Mouse (Mus musculus): ENCODE measurements around the gene Ephb2.

Ephb2 gene

GRCm38 (mm10) chr4:136756486-136756885 is 79.3 kb downstream of the Ephb2 start:
- no peak for DNase-seq

DNA sequence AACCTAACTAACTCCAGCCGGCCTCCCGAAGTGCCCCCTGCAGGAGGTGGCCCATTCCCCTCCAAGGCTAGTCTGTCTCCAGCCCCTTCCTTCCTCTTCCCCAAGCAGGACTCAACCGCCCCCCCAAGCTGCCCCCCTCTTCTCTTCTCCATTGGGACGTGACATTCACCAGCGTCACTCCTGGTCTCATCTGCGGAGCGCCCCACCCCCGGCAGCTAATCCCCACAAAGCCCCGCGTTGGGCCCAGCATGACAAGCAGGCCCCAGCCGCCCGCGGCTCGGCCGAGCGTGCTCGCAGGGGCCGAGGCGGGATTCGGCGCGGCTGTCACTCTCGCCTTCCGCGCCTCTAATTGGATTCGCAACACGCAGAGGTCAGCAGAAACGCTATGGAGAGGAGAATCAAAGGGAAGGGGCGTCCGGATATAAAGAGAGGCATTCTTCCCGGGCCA is 80.4 kb downstream of the Ephb2 start:
- DNase-seq: no peak

GRCm38 (mm10) chr4:136754256-136754655 is 81.5 kb downstream of the Ephb2 start:
- DNase-seq: no peak

- no peak for DNase-seq
Observed at GRCm38 (mm10) chr4:136751355-136752020, 84.3 kb downstream of the Ephb2 start.

DNA sequence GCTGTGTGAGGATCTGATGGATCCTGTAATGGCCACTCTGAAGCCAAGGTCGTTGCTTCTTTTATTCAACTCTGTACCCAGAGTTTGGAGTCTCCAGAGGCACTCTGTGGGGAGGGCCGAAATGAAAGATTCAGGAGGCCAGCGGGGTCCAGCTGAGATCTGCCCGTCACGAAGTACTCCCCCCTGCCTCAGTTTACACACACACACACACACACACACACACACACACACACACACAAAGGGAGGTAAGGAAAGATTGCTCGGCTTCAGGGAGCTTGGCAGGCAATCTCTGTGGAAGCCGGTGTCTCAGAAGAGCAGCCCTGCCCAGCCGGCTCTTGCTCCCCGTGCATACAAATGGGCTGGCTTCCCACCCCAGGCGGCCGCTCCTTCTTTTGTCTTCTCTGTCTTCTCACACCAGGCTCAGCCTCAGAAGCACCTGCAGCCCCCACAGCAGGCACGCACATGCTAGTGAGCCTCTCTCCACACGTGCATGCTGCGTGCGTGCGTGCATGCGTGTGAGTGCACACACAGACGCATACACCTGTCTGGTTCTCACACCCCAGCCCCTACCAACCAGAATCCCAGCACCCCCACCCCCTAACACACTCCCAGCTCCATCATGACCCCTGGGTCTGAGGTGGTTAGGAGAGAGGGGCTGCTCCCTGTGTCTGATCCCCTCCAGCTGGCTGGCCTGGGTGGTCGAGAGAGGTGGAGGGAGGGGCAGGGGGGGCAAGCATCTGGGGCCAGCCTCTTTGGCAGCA is 85.0 kb downstream of the Ephb2 start:
- DNase-seq: no peak

DNA sequence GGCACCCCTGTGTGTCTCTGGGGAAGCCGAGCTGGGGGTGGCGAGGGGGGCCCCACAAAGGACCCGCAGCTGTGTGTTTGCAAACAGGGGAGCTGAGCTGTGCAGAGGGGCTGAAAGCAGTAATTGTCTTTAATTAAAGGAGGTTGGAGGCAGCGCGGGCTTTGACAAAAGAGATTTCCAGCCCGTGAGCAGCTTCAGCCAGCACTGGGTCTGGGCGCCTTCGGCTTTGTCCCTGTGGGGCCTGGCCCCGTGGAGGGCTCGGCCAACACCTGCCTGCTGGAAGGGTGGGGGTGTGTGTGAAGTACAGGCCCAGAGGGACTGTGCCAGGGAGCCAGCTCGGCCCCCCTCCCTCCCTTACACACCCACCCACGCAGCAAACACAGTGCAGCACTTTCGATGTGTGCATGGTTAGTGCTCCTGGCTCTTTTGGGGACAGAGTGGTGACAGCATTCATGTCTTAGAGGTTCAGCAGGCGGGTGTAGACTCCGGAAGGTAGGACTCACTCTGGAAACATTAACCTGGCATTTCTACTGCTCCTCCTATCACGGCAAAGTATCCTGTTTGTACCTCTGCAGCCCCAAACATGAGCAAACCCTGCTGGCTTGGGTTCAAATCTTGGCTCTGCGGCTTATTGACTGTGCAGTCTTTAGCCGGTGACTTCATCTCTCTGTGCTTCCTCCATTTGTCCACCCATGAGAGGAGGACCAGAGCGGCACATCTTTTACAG is 85.8 kb downstream of the Ephb2 start:
- DNase-seq: no peak

DNA sequence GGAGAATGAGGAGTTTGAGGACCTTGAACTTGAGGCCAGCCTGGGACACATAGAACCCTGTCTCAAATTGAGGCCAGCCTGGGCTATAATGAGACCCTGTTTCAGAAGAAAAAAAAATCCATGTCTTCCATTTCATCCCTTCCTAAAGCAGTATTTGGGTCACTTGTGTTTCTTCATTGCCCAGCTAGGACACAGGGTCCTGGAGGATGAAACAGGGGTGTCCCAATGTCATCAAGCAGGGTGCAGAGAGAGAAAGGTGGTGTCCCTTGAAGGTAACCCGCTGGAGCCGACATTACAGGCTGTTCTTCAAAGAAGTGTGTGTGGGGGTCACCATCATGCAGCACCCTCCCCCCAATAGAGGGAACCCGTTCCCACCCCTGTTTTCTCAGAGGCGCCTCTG is 86.4 kb downstream of the Ephb2 start:
- no peak for DNase-seq

DNA sequence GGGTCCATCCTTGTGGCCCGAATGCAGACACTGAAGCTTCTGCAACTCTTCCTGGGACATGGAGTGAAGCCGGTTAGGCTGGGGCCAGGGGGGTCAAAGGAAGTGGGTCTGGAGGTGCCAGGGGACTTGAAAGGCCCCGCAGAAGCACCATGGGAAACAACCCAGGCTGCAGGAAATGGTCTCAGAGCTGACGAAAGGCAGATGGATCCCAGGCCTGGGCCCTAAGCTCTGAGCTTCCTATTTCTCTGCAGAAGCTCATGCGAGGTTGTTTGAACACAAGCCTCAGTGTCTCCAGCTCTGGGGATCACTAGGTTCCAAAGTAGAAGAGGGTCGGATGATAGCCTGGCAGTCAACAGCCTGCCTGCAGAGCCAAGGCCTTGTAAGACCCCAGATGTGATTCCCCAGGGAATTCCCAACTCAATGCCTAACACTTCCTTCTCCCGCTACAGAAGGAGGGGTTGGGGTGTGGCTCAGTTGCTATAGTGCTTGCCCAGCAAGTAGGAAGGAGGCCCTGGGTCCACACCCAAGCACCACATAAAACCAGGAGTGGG is 86.9 kb downstream of the Ephb2 start:
- DNase-seq: no peak

DNA sequence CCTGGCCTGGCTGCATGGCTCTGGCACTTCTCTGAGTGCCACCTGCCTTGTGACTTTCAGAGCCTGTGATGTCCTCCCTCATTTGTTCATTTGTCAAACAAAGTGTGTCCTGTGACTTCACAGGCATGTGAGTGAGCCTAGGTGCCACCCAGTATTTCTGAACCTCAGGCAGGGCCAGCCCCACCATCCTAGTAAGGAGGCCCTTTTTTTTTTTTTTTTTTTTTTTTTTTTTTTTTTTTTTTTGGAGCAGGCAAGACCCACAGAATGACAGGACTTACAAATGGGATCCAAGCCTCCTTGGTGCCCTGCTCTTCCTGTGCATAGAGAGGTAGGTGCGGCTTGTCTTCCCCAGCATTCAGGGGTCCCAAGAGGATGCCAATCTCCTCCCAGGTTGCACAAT is 89.3 kb downstream of the Ephb2 start:
- DNase-seq: no peak

DNA sequence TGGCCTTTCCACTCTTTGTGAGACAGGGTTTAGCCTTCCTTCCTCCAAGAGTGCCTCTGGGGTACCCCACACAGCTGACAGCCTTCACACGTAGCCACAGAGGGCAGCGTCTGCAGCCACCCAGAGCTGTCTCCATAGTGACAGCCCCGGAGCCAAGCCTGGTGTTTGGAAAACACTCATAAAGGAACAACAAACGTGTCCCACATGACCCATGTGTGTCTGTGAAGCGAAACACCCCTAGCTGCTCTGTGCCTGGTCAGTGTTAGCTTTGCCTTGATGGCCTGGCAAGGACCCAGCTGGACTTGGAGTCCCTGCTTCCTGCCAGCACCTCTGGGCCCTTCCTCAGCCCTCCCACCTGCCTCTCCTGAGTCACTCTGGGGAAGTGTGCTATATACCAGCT is 93.1 kb downstream of the Ephb2 start:
- peak; percentile 34 for DNase-seq

- no peak for DNase-seq
Observed at GRCm38 (mm10) chr4:136741840-136742239, 93.9 kb downstream of the Ephb2 start.

DNA sequence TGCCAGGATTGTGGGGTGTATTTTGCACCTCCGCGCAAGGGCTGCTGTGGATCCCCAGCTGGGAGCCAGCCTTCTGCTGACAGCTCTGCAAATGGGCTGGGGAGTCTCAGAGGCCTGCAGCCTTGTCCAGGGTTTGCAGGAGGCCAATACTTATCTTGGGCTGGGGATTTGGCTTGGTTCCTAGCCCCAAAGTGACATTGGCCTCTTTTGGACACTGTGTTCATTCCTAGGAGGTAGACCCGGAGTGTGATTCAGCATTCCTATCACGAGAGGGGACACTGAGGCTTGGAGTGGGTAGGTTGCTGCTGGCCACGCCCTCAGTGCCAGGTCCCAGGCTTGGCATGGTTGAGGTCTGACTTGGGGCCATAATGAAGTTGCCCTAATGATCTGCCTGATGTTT is 94.8 kb downstream of the Ephb2 start:
- no peak for DNase-seq

DNA sequence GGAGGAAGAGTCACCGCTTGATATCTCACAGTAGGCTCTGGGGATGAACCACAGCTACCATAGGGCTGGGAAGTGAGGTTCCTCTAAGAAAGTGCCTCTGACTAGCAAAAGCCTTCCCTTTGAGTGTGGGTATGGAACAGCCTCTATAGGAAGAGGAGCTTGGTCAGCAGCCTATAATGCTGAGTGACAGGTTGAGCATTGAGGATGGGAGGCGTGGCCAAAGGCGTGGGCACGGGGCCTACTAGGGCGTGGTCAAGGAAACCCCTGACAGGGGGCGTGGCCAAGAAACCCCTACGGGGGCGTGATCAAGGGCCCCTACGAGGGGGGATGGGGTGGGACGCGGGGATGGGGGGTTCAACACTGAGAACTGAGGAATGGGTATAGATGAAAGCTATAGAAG is 96.6 kb downstream of the Ephb2 start:
- DNase-seq: no peak

DNA sequence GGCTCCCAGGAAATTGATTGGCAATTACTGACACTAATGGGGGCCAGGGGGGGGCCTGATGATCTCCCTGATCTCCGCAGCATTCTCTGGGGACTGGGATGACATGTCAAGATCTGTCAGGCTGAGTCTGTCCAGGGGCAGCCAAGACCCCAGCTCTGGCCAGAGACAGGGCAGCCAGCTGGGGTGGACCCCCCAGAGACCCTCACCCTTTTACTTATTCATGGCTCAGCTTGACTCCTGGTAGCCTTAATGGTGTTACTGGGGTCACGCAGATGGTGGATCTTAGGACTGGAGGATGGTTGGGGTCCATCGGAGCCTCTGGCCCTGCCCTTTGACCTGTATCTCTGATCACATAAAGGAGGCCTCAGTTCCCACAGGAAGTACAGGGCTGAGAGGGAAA is 97.5 kb downstream of the Ephb2 start:
- DNase-seq: no peak

DNA sequence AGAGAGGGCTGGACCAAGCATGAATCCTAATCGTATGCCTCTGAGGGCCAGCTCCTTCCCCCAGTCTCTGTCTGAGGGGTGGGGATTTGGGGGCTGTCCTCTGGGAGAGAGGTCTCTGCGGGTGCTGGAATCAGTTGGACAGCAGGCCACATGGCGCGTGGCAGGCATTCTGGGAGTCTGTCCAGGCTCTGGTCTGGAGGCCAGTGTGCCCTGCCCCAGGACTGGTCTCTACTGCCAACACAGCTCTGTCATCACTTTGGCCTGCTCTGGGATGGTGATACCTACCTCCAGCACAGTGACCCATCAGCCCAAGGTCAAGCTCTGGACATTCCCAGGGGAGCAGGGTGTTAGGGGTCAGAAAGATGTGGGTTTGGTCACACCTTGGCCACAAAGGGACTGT is 99.9 kb downstream of the Ephb2 start:
- no peak for DNase-seq

DNA sequence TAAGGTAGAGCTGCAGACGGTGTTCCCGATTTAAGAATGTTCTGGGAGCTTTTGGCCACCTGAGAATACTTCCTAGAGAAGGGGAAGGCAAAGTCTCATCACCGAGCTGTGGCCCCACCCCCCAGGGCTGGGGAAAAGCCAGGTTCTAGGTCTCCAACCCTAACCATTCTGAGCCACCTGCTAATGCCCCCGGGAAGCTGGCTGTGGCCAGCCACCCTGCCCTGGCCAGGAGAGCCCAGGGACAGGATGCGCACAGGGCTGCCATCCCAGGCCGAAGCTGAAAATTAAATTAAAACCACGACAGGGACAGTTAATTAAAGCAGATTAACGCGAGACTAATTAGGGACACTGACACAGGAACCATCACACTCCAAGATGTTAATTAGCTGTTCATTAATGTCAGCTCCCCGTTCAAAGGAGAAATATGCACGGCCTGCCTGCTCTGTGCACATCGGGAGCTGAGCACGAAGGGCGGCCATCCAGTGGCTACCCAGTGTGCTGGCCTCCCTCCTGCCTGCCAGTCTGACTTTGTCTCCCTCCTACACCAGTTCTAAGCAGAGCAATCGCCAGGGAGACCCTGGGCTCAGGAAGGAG is 101.5 kb downstream of the Ephb2 start:
- DNase-seq: no peak

GRCm38 (mm10) chr4:136733217-136733865 is 102.4 kb downstream of the Ephb2 start:
- DNase-seq: no peak

DNA sequence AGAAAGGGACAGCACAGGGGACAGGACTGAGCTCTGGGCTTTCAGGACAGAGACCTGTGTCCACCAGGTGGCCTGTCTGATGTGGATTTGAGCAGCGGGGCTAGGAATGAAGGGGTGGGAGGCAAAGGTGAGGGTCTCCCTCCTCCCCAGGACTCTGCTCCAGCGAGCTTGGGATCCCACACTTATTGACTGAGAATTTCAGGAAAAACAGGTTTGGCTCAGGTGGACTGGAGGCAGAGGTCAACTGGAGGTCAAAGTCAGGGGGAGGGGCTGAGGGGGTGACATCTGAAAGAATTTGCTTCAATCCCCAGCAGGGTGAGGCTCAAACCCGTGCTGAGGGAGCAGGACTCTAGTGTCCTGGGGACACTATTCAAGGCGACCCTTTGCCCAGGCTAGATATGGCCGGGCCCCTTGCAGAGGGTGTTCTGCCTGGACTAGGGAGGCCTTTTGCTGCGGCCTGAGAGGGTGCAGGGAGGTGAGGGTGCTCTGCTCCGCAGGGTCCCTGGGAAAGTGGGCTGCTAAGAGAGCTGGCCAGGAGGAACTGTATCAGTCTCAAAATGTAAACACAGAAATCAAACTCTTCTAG is 103.2 kb downstream of the Ephb2 start:
- no peak for DNase-seq

DNA sequence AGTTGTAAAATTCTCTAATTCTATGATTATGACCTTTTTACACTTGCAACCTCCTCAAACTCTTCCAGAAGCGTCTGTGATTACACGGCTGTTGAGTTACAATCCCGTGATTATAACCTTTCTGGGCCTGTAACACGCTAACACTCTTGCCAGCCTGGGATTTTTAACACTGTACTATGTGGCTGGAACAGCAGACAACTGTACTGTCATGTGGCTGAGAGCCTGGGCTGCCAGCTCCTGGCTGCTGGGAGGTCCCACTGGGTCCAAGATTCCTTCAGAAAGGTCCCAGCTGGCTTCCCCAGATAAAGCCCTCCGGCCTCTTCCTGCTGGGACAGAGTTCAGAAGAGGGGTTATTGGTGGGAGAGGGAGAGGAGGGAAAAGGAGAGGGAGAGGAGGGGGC is 104.0 kb downstream of the Ephb2 start:
- no peak for DNase-seq

GRCm38 (mm10) chr4:136731008-136731609 is 104.7 kb downstream of the Ephb2 start:
- DNase-seq: no peak

DNA sequence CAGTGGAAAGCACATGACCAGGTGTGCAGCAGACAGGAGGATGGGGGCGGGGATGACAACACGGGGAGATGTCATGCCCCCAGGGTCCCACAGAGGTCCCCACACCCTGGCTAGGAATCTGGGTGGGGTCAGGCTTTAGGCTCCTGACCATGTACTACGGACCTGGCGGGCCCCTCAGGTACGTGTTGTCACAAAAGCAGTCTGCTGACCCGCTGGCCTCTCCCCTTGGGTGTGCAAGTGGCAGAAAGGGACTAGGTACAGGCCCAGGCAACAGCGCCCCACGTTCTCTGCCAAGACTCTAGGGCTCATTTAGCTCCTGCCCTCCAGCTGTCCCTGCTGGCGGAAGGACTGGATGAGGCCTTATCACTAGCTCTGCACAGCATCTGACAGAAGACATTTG is 105.3 kb downstream of the Ephb2 start:
- no peak for DNase-seq

GRCm38 (mm10) chr4:136729574-136729973 is 106.2 kb downstream of the Ephb2 start:
- no peak for DNase-seq
